Mouse (Mus musculus) c-Kit-positive CD71-positive TER-119-positive erythroid progenitor cells, embryonic 14.5 days (primary cell): ENCODE data around the gene Mndal.
A peak's percentile ranks its signal among the peaks of the same experiment; 100 is the strongest.
"Not testable (repeated sequence)": the region's sequence is repeated elsewhere in the genome, so short reads cannot be mapped to it uniquely, and the experiment has no call there.

Source experiments
- DNase-seq: peaks from one replicate; pipeline ENCODE4 v3.0.0-alpha.2; 2013; ENCODE audit warnings: low spot score

Gene Mndal

GRCm38 (mm10) chr1:173889741-173890140, 52.5 kb downstream of the Mndal start:
- DNase-seq: not testable (repeated sequence)

- DNase-seq: not testable (repeated sequence)
These were observed 55.1 kb downstream of the Mndal start for GRCm38 (mm10) chr1:173887026-173887787.

- not testable (repeated sequence) for DNase-seq
These were observed 62.2 kb downstream of the Mndal start for GRCm38 (mm10) chr1:173880004-173880666.

GRCm38 (mm10) chr1:173879225-173879987, 62.9 kb downstream of the Mndal start:
- not testable (repeated sequence) for DNase-seq

- DNase-seq: not testable (repeated sequence)
These were observed 64.0 kb downstream of the Mndal start for GRCm38 (mm10) chr1:173878264-173878663.

- not testable (repeated sequence) for DNase-seq
These were observed 65.2 kb downstream of the Mndal start for GRCm38 (mm10) chr1:173877125-173877524.

- DNase-seq: not testable (repeated sequence)
These were observed 73.7 kb downstream of the Mndal start for GRCm38 (mm10) chr1:173868586-173868985.

- DNase-seq: peak; percentile 19
These were observed 75.8 kb downstream of the Mndal start for GRCm38 (mm10) chr1:173866504-173866903.

- DNase-seq: not testable (repeated sequence)
These were observed 88.6 kb downstream of the Mndal start for GRCm38 (mm10) chr1:173853711-173854110.

GRCm38 (mm10) chr1:173852853-173853252, 89.4 kb downstream of the Mndal start:
- DNase-seq: not testable (repeated sequence)

- not testable (repeated sequence) for DNase-seq
These were observed 96.1 kb downstream of the Mndal start for GRCm38 (mm10) chr1:173846193-173846592.

- no peak for DNase-seq
These were observed 97.5 kb downstream of the Mndal start for GRCm38 (mm10) chr1:173844754-173845153.

- DNase-seq: not testable (repeated sequence)
These were observed 120.8 kb downstream of the Mndal start for GRCm38 (mm10) chr1:173821481-173821803.

- DNase-seq: not testable (repeated sequence)
These were observed 121.4 kb downstream of the Mndal start for GRCm38 (mm10) chr1:173820794-173821480.

GRCm38 (mm10) chr1:173809294-173809693, 133.0 kb downstream of the Mndal start:
- DNase-seq: not testable (repeated sequence)

- DNase-seq: not testable (repeated sequence)
These were observed 139.5 kb downstream of the Mndal start for GRCm38 (mm10) chr1:173802689-173803281.

- DNase-seq: not testable (repeated sequence)
These were observed 140.1 kb downstream of the Mndal start for GRCm38 (mm10) chr1:173802207-173802606.

GRCm38 (mm10) chr1:173801791-173802190, 140.5 kb downstream of the Mndal start:
- not testable (repeated sequence) for DNase-seq
